Mouse (Mus musculus): Measurements from ENCODE around the gene C5ar1.
A peak's percentile ranks its signal among the peaks of the same experiment; 100 is the strongest.

Gene C5ar1

DNA sequence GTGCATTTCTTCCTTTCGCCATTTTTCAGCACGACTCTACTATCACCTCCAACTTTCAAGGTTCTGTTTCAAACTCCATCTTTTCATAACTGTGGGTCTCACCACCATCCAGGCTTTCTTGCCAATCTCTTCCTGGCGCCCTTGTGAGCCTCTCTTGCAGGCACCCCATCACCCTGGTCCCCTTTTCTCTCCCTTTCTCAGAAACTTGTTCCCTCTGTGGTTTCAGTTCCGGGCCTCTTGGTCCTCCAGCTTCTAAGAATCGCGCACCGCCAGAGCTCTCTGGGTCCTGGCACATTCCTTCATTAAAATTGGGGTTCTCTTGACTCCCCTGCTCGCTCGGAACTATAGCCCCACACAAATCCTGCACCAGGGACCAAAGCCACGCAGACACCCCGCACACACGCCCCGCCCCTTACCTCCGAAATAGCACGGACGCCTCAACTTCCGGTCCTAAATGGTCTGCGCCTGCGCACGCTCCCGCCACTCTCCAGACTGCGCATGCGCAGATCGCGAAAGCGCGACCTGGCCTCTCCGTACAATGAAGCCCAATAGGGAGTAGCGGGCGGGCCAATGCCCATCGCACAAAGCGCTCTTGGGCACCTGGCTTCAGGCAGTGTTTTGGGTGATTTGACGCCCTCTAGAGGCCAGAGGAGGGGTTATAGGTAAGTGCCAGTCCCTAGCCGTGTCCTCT, 37.6 kb downstream of the C5ar1 start, which contains the start of gene Dhx34:
Dhx34 (minus strand) TSS at position 456 of the 691 bp plus-strand sequence.
- DNase-seq (ENCODE audit: low read depth), result peak; percentile 99

DNA sequence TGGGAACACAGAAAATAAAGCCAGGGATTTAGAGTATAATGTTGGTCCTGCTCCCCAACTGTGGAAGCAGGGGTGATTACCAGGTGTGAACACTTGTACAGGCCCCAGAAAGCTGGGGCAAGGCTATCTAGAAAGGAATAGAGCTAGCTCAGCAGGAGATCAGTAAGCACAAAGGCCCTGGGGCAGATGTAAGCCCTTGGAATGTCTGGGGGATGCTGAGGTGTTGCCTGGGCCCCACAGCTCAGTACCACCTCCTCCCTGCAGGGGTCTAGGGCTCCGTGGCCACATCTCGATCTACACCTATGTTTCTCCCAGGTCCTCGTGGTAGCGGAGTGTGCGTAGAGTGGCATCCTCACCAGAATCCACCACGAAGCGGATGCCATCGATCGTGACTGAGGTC, 45.4 kb downstream of the C5ar1 start:
- DNase-seq (ENCODE audit: low read depth), result no peak

GRCm38 (mm10) chr7:16213196-16213595, 46.1 kb downstream of the C5ar1 start:
- DNase-seq (ENCODE audit: low read depth), result no peak

- peak; percentile 43 for DNase-seq (ENCODE audit: low read depth)
These were observed 48.4 kb downstream of the C5ar1 start for GRCm38 (mm10) chr7:16210862-16211365.

- peak; percentile 70 for DNase-seq (ENCODE audit: low read depth)
These were observed 50.3 kb downstream of the C5ar1 start for GRCm38 (mm10) chr7:16208781-16209665.

DNA sequence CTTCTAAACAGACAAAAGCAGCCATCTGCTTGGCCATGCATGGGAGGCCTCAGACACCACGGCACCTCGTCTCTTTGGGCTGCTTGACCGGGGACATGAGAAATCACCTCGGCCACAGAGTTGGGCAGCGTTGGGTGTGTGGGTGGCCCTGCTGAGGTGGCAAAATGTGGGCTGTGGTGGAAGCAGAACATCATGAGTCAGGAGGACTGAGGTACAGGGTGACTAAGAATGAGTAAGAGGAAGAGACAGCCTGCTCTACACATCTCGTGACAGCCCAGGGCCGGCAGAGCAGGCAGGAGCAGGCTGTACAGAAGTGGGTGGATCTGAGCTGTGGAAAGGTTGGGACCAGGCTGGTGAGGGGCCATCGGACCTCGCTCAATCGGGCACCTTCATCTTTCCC, 51.8 kb downstream of the C5ar1 start:
- DNase-seq (ENCODE audit: low read depth), result peak; percentile 70

- DNase-seq (ENCODE audit: low read depth), result no peak
These were observed 52.3 kb downstream of the C5ar1 start for GRCm38 (mm10) chr7:16207076-16207475.

- no peak for DNase-seq (ENCODE audit: low read depth)
These were observed 54.5 kb downstream of the C5ar1 start for GRCm38 (mm10) chr7:16204791-16205190.

DNA sequence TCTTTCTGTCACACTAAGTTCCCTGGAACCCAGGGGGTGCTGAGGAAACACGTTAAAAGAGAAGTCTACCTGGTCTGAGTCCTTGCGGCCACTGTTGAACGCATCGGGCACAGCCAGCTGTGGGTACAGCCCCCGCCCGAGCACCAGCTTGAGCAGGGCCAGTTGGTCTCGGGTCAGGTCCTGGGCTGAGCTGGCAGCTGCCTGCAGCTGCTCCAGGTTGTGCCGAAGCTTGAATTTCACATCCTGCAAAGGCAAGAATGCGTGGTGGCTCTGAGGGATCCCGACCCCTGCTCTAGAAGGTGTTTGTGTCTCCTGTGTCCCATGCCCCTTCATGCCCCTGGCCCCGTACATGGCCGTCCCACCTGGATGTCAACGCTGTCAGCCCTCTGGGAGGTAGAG, 55.8 kb downstream of the C5ar1 start:
- DNase-seq (ENCODE audit: low read depth), result no peak

GRCm38 (mm10) chr7:16202756-16203504, 56.4 kb downstream of the C5ar1 start:
- no peak for DNase-seq (ENCODE audit: low read depth)

DNA sequence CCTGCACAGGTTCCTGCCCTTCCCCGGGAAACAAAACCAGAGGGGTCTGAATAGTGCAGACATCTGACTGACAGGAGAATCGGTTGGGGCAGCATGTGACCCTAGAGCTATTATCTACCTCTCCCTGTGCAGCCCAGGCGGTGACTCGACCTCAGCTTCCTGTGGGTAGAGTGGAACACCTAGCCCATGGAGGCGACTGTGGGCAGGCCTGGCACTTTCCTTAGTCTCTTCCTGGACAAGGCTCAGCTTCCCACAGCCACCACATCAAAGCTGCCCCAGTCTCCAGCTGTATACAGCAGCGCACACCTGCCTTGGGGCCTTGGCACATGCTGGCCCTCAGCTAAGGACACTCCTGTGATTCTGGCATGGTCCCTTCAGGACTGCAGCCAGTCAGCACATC, 58.2 kb downstream of the C5ar1 start:
- no peak for DNase-seq (ENCODE audit: low read depth)

DNA sequence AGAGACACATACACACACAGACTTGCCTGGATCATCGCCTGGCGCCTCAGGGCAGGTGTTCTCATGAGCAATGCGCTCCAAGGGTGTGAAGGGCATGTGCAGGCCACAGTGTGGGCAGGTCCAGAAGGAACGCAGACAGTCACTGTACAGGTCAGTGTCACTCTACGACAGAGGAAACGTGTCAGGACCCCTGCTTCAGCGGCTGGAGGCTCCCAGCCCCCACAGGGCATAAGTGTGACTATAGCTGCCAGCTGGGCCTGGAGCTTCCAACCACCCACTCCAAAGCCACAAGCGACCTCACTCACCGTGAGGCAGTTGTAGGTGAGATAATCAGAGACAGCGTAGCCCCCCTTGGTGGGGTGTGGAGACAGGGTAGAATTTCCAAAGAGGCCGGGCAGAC, 60.8 kb downstream of the C5ar1 start:
- no peak for DNase-seq (ENCODE audit: low read depth)

DNA sequence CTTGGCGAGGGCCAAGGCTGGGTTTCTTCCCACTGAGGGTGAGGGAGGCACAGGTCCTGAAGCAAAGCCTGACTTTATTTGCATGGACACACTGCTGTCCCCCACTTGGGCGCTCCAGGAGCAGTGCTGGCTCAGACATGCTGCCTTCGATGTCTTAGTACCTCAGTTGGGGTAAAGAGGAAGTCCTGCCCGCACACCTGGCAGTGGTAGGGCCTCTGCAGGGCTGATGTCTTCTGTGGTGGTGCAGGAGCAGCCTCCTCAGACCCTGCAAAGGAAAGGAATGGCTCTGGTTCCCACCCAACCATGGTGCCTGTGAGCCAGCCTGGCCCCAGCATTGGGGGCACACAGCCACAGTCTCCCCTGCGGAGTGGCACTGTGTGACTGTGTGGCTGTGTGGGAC, 62.2 kb downstream of the C5ar1 start:
- no peak for DNase-seq (ENCODE audit: low read depth)
